Mouse (Mus musculus): ENCODE data around the gene Rsph3b. TPM values are rescaled to one million over a fixed set of nuclear protein-coding genes. Genes with fewer than 3 reads are reported as not detected.

The Rsph3b gene
- polyA plus RNA-seq, 1 experiment from 2014 or later, result 38.9 TPM

Other genes with a start within 250 kb of the Rsph3b start
- 232 and 235 TPM in 2 replicates for gene Ezr, start 165.9 kb downstream of the Rsph3b start, polyA plus RNA-seq (2015; fragmentation: Nextera tagmentation; extraction: Ambion mirVana)
- 45.7 and 46.3 TPM in 2 replicates for gene Tagap1, start 12.5 kb upstream of the Rsph3b start, polyA plus RNA-seq (2015; fragmentation: Nextera tagmentation; extraction: Ambion mirVana)
- gene Rnaset2b, start 22.0 kb upstream of the Rsph3b start, polyA plus RNA-seq (2015; fragmentation: Nextera tagmentation; extraction: Ambion mirVana), result 245 and 268 TPM in 2 replicates
- gene Gm49721, start 30.2 kb upstream of the Rsph3b start, polyA plus RNA-seq (2015; fragmentation: Nextera tagmentation; extraction: Ambion mirVana), result 0.27 and 0.33 TPM in 2 replicates
- gene Gm1604a, start 76.9 kb upstream of the Rsph3b start, polyA plus RNA-seq (2015; fragmentation: Nextera tagmentation; extraction: Ambion mirVana), result not detected in 2 replicates
- 8.0 and 8.9 TPM in 2 replicates for gene Rps6ka2, start 221.4 kb upstream of the Rsph3b start, polyA plus RNA-seq (2015; fragmentation: Nextera tagmentation; extraction: Ambion mirVana)